In the genomic region with DNA sequence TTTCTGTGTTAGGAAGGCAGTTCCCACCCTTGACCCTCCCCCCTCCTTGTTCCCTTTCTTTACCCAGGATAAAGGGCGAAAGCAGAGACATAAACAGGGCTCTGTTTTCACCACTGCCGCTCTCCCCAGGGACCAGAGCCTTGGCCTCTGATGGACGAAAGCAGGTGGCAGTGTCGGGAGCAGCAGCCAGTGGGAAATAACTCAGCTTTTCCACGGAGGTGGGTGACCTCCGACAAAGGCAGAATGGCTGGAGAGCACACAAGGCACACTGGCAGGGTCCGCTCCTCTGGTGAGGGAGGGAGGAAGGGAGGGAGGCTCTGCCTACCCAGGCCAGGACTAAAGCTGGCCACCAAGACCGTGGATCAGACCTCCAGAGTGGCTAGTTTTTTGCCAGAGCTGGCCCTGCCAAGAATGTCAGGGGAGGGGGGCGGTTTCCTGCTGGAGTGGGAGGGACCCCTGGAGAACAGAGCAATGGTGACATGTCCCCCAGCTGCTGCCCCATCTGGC, we compare ENCODE assay signal across 9 mouse cellular contexts.
DNase-seq lines count a peak whose midpoint lies in the region; TF ChIP-seq lines count a peak whose summit lies in the region.
"Had no signal": no experiment of that assay in that cellular context is flagged by ENCODE, and none has a peak within 500 bp of the region (broad histone marks: within the 10 kb centered on the region; RNA-seq: fewer than 3 reads in every experiment).

No protein-coding gene starts in this region.

- intact Hi-C loops in gastrocnemius, adult 2 months (cut with DNase I): no loop called here

- DNase-seq in adrenal gland, postnatal 10 days: peak; percentile 34
- DNase-seq in adrenal gland, adult 18-20 months (ENCODE audit: low spot score in 2 of 2): no peak
- DNase-seq in gastrocnemius, adult 2 months: peak; percentile 66
- DNase-seq in mesoderm, embryonic 11.5 days (ENCODE audit: low read depth, low spot score): peak; percentile 66
- no peak for DNase-seq in urinary bladder, postnatal 14 days (ENCODE audit: low spot score)
- DNase-seq in kidney, postnatal 14 days: no peak
- no peak for DNase-seq in lung, postnatal 36 days
- DNase-seq: lung, embryonic 14.5 days had no signal

- no peak for TF ChIP-seq CTCF in C2C12 (IDR thresholded peaks at IDR 0.05; ENCODE audit: control insufficient read depth, insufficient read depth, insufficient read length)
- no peak for TF ChIP-seq CTCF in gastrocnemius, adult 2 months (IDR thresholded peaks at IDR 0.05)

- peak overlapping the region; percentile 51 for H3K27ac ChIP-seq in gastrocnemius, adult 2 months

- no peaks in the 10 kb centered on the region for H3K79me3 ChIP-seq in C2C12 (ENCODE audit: low read depth)

- H3K36me3 ChIP-seq in C2C12 (ENCODE audit: control insufficient read depth, insufficient read depth): no peaks in the 10 kb centered on the region

- no peaks in the 10 kb centered on the region for H3K27me3 ChIP-seq in C2C12 (ENCODE audit: control insufficient read depth, insufficient read depth, insufficient read length)

- H3K4me3 ChIP-seq in C2C12 (ENCODE audit: insufficient read depth, poor library complexity, severe bottlenecking): no peak overlapping the region
- H3K4me3 ChIP-seq in gastrocnemius, adult 2 months: no peak overlapping the region

- H3ac ChIP-seq in C2C12 (ENCODE audit: control insufficient read depth, insufficient read length, low read depth): peak overlapping the region; percentile 32

- H3K79me2 ChIP-seq in C2C12 (ENCODE audit: control insufficient read depth, insufficient read depth): no peaks in the 10 kb centered on the region

TF ChIP-seq in C2C12, 6 proteins besides CTCF, POLR2A, EP300 and RAD21:
- TF ChIP-seq FOSL1 (IDR thresholded peaks at IDR 0.05; ENCODE audit: insufficient read depth, low read length, poor library complexity, severe bottlenecking): no peak
- TF ChIP-seq CEBPB (IDR thresholded peaks at IDR 0.05; ENCODE audit: low read depth): no peak
- TF ChIP-seq USF1 (IDR thresholded peaks at IDR 0.05; ENCODE audit: low read depth): no peak
- no peak for TF ChIP-seq MYOG (IDR thresholded peaks at IDR 0.05; ENCODE audit: control insufficient read depth, extremely low read depth, insufficient read length)
- peak; percentile 99 for TF ChIP-seq MYOD1 (IDR thresholded peaks at IDR 0.05; ENCODE audit: control insufficient read depth, insufficient read length, low read depth)
- TF ChIP-seq MAX (IDR thresholded peaks at IDR 0.05): no peak

Comparison
In these comparisons a context has a peak if more than half of its experiments do, and no peak if none do; other contexts are left out.
1. DNase-seq: peak in adrenal gland, postnatal 10 days (single experiment), gastrocnemius, adult 2 months (single experiment) and mesoderm, embryonic 11.5 days (single experiment); none in adrenal gland, adult 18-20 months (0 of 2), urinary bladder, postnatal 14 days (single experiment), kidney, postnatal 14 days (single experiment) and lung, postnatal 36 days (single experiment).